Mouse (Mus musculus) heart, embryonic 12.5 days (tissue): ENCODE data around the gene Nkx2-5. TPM values are rescaled to one million over a fixed set of nuclear protein-coding genes. Genes with fewer than 3 reads are reported as not detected.
A peak's percentile ranks its signal among the peaks of the same experiment; 100 is the strongest.

Experiments
- ATAC-seq: fragments of 200-750 bp; cut with Nextera tagmentation; 2 replicates; pipeline ENCODE4 v1.8.0; 2017; ENCODE audit warnings: moderate TSS enrichment, moderate library complexity; ENCODE audit not compliant: insufficient number of reproducible peaks, low FRiP score
- H3K27ac ChIP-seq: fragments of 300-500 bp; sonication (generic); 2 replicates; pipeline ENCODE4 v1.5.1; 2016; ENCODE audit warnings: mild to moderate bottlenecking, moderate library complexity; ENCODE audit not compliant: poor library complexity, severe bottlenecking
- H3K27me3 ChIP-seq: fragments of 300-500 bp; sonication (generic); replicated peaks from 2 replicates; pipeline ENCODE4 v1.6.1; 2016; ENCODE audit warnings: mild to moderate bottlenecking, moderate library complexity
- H3K36me3 ChIP-seq: fragments of 300-500 bp; sonication (generic); 2 replicates; pipeline ENCODE4 v1.6.1; 2016; ENCODE audit warnings: mild to moderate bottlenecking, moderate library complexity
- H3K4me1 ChIP-seq: fragments of 300-500 bp; sonication (generic); replicated peaks from 2 replicates; pipeline ENCODE4 v1.6.1; 2016; ENCODE audit warnings: mild to moderate bottlenecking
- H3K4me2 ChIP-seq: fragments of 300-500 bp; sonication (generic); 2 replicates; pipeline ENCODE4 v1.6.1; 2016; ENCODE audit warnings: mild to moderate bottlenecking, moderate library complexity
- H3K4me3 ChIP-seq: fragments of 300-500 bp; sonication (generic); 2 replicates; pipeline ENCODE4 v1.5.1; 2016; ENCODE audit warnings: mild to moderate bottlenecking
- H3K9ac ChIP-seq: fragments of 300-500 bp; sonication (generic); 2 replicates; pipeline ENCODE4 v1.6.1; 2016; ENCODE audit warnings: mild to moderate bottlenecking, moderate library complexity
- H3K9me3 ChIP-seq: fragments of 300-500 bp; sonication (generic); replicated peaks from 2 replicates; pipeline ENCODE4 v1.6.1; 2016; ENCODE audit warnings: mild to moderate bottlenecking, moderate library complexity
- WGBS: fragments of 180-500 bp; shearing (Covaris S2); methylation state at CpG from one replicate; pipeline ENCODE4 v1.1.7; 2016; 5-methylcytosine and 5-hydroxymethylcytosine counted together
- polyA plus RNA-seq: library from polyadenylated mRNA; unstranded; fragments of >200 nt; fragmentation: Nextera tagmentation; extraction: Ambion mirVana; gene quantifications from 2 replicates; pipeline ENCODE4 v1.2.1, GENCODE M21; 2016

The Nkx2-5 gene
- polyA plus RNA-seq, 1 experiment from 2014 or later, result 200 TPM

- H3K4me3 ChIP-seq, result peak overlapping the region; percentile 56
- peak overlapping the region; percentile 90 for H3K9ac ChIP-seq
- 12% methylated on average over 8 of the region's 8 CpGs for WGBS
- peaks cover 27% of the 10 kb centered on the region for H3K27me3 ChIP-seq
- ATAC-seq, result no peak
- H3K36me3 ChIP-seq, result no peaks in the 10 kb centered on the region
- H3K27ac ChIP-seq, result peak overlapping the region; percentile 97
- peaks cover 24% of the 10 kb centered on the region for H3K4me1 ChIP-seq
- no peaks in the 10 kb centered on the region for H3K9me3 ChIP-seq
- H3K4me2 ChIP-seq, result peak overlapping the region; percentile 81
Measured at GRCm38 (mm10) chr17:26851136-26851460, 6.3 kb upstream of the Nkx2-5 start.

DNA sequence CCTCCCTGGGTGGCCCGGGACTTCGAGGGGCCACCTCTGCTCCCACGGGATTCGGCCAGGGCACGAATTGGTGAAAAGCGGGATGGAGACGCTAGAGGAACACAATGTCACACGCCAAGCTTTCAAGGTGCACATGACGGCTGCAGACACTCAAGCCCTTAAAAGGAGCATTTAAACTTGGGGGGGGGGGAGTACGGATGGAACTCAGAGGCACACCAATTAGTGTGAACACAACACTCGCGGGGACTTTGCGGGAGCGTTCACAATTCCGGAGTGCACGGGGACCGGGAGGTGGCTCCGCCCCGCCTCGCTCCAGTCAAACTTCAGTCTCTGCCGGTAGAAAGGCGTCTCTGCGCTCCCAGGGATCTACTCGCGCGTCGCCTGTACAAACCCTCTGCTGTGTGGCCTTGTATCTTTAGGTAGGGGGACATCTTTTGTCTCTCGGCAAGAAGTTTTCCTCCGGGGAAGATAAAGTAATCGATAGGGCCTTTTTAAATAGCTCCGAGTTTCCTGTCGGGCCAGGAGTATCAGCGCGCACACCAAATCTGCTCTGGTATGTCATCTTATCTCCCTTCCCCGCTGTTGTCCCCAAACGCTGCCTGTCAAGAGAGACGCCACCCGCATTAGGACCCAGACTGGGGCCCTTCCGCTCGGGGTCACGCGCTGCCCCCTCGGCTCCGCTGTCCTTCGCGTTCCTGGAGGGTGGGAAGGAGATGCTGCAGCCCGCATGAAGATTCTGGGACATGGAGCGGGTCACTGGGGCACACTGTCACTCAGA is 5.7 kb upstream of the Nkx2-5 start:
- WGBS, result under 1% methylated on average over 47 of the region's 48 CpGs
- peak overlapping the region; percentile 90 for H3K9ac ChIP-seq
- peak overlapping the region; percentile 97 for H3K27ac ChIP-seq
- peaks cover 27% of the 10 kb centered on the region for H3K27me3 ChIP-seq
- H3K4me3 ChIP-seq, result peak overlapping the region; percentile 56
- H3K36me3 ChIP-seq, result no peaks in the 10 kb centered on the region
- peak overlapping the region; percentile 81 for H3K4me2 ChIP-seq
- ATAC-seq, result peak; percentile 66
- peaks cover 21% of the 10 kb centered on the region for H3K4me1 ChIP-seq
- H3K9me3 ChIP-seq, result no peaks in the 10 kb centered on the region

- no peak for ATAC-seq
- H3K9ac ChIP-seq, result peak overlapping the region; percentile 90
- peak overlapping the region; percentile 97 for H3K27ac ChIP-seq
- H3K4me3 ChIP-seq, result peak overlapping the region; percentile 56
- H3K27me3 ChIP-seq, result peaks cover 30% of the 10 kb centered on the region
- WGBS, result under 1% methylated on average over 44 of the region's 44 CpGs
- H3K9me3 ChIP-seq, result no peaks in the 10 kb centered on the region
- H3K36me3 ChIP-seq, result no peaks in the 10 kb centered on the region
- H3K4me1 ChIP-seq, result peaks cover 21% of the 10 kb centered on the region
- H3K4me2 ChIP-seq, result peak overlapping the region; percentile 81
Measured at GRCm38 (mm10) chr17:26849746-26850357, 5.0 kb upstream of the Nkx2-5 start.

DNA sequence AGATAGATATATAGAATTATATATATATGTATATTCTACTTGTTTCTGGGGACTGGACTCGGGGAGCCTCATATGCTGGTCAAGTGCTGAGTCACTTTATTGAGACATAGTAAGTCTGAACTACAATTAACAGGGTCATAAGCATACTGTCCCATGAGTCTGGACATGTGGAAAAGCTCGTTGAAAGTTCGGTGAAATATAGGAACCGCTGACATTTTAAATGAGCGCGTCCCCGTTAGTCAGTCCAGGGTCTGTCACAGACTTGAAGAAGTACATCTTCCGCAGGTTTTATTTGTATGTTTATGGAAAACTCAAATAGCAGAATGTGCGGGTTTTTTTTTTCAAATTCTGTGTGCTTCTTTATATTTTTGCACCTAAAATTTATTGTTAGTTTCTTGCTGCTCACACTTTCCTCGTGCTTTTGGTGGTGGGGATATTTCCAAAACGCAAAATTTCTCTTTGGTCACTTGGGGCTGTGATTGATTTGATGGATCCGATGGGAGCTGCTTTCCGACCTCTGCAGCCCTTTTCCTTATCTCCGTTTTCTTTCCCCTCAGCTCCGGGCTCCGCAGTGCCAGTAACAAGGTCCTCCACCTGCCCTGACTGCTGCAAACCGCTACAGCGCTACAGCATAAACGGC is 4.4 kb upstream of the Nkx2-5 start:
- no peaks in the 10 kb centered on the region for H3K9me3 ChIP-seq
- ATAC-seq, result no peak
- H3K9ac ChIP-seq, result peak overlapping the region; percentile 90
- H3K36me3 ChIP-seq, result no peaks in the 10 kb centered on the region
- peaks cover 25% of the 10 kb centered on the region for H3K4me1 ChIP-seq
- 2% methylated on average over 19 of the region's 19 CpGs for WGBS
- H3K4me2 ChIP-seq, result peak overlapping the region; percentile 81
- H3K27ac ChIP-seq, result peak overlapping the region; percentile 97
- peak overlapping the region; percentile 56 for H3K4me3 ChIP-seq
- peaks cover 32% of the 10 kb centered on the region for H3K27me3 ChIP-seq

DNA sequence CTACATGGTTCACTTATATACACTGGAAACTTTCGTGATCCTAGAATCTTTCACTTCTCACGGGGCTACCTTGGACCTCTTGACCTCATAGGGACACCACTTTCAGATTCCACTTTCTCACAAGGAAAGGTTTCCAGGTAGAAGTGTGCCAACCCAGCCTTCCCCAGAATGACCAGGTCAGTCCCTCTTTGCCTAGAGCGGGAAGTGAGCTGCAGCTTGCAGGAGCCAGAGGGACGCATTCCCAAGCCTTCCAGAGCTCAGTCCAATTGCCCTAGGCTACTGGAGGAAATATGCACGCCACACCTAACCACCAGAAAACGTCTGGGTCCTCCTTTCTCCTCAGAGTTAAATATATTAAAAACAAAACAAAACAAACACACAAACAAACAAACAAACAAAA is 3.4 kb upstream of the Nkx2-5 start:
- WGBS, result 3% methylated on average over 6 of the region's 6 CpGs
- Histone ChIP-seq H3K4me1 (peaks cover 20% of the 10 kb centered on the region), H3K27me3 (peaks cover 33% of the 10 kb centered on the region), H3K4me2 (peak overlapping the region; percentile 69), H3K9ac (peak overlapping the region; percentile 69), H3K4me3 (peak overlapping the region; percentile 33), H3K36me3 (no peaks in the 10 kb centered on the region), H3K9me3 (no peaks in the 10 kb centered on the region), H3K27ac (peak overlapping the region; percentile 87)
- no peak for ATAC-seq

- ATAC-seq, result no peak
- Histone ChIP-seq H3K27me3 (peaks cover 35% of the 10 kb centered on the region), H3K4me3 (peak overlapping the region; percentile 33), H3K9me3 (no peaks in the 10 kb centered on the region), H3K4me1 (peaks cover 20% of the 10 kb centered on the region; the same call in 1 of the 2 replicates), H3K4me2 (peak overlapping the region; percentile 69), H3K9ac (peak overlapping the region; percentile 69), H3K36me3 (no peaks in the 10 kb centered on the region), H3K27ac (peak overlapping the region; percentile 87)
- WGBS, result 3% methylated on average over 5 of the region's 5 CpGs
Measured at GRCm38 (mm10) chr17:26847801-26848200, 3.0 kb upstream of the Nkx2-5 start.

DNA sequence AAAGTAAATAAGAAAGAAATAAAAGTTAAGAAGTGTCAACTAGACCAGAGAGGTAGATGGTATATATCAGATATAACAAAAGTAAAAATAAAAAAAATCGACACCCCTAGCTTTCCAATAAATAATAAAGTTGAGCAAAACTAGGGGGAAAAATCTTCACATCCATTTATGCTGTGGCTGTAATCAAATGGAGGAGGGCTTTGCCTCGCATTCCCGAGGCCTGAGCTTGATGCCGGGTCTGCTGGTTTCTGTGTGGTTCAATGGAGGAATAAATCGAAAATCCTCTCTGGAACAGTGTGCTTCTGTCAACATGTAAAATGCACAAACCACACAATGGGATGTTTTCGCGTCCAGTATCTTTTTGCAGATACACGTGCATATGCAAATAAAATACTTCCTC is 1.6 kb upstream of the Nkx2-5 start:
- Histone ChIP-seq H3K27ac (peak overlapping the region; percentile 36; the same call in 1 of the 2 replicates), H3K9me3 (no peaks in the 10 kb centered on the region), H3K4me3 (peak overlapping the region; percentile 33), H3K4me1 (peaks cover 15% of the 10 kb centered on the region; the same call in 1 of the 2 replicates), H3K4me2 (peak overlapping the region; percentile 60), H3K27me3 (peaks cover 37% of the 10 kb centered on the region), H3K9ac (peak overlapping the region; percentile 75), H3K36me3 (no peaks in the 10 kb centered on the region)
- WGBS, result 12% methylated on average over 8 of the region's 8 CpGs
- ATAC-seq, result no peak

GRCm38 (mm10) chr17:26845149-26846050 is 591 bp upstream of the Nkx2-5 start:
- H3K4me3 ChIP-seq, result peak overlapping the region; percentile 77
- H3K4me1 ChIP-seq, result peaks cover 15% of the 10 kb centered on the region; the same call in 1 of the 2 replicates
- H3K27me3 ChIP-seq, result peaks cover 40% of the 10 kb centered on the region
- H3K36me3 ChIP-seq, result no peaks in the 10 kb centered on the region
- H3K9ac ChIP-seq, result peak overlapping the region; percentile 95
- ATAC-seq, result no peak
- no peaks in the 10 kb centered on the region for H3K9me3 ChIP-seq
- WGBS, result 8% methylated on average over 14 of the region's 14 CpGs
- H3K4me2 ChIP-seq, result peak overlapping the region; percentile 82
- peak overlapping the region; percentile 93 for H3K27ac ChIP-seq

GRCm38 (mm10) chr17:26844371-26844851 is 398 bp downstream of the Nkx2-5 start:
- peak overlapping the region; percentile 95 for H3K9ac ChIP-seq
- H3K4me2 ChIP-seq, result peak overlapping the region; percentile 82

DNA sequence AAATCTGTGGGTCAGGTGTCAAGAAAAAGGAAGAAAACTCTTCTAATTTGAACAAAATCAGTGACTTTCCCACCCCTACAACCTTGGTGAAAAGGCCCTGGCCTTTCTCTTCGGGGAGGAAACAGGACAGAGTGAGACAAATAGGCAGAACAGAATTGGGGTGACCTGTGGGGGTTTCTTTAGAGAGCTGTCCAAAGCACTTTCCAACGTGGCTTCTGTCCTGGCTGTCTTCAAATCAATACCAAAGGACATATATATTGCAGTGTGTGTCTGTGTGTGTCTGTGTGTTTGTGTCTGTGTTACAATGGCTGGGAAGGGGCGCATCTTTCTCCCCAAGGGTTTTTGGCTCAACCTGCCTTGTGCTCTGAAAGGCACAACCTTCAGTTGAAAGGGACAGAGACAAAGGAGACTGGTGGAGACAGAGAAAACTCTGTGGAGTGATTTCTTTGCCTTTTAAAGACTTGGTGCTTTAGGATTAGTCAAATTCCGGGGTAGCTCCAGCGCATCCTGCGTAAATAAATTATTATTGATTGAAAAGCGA is 1.0 kb downstream of the Nkx2-5 start:
- Histone ChIP-seq H3K9me3 (no peaks in the 10 kb centered on the region), H3K4me1 (peaks cover 15% of the 10 kb centered on the region; the same call in 1 of the 2 replicates), H3K36me3 (peaks cover 9% of the 10 kb centered on the region), H3K27me3 (peaks cover 55% of the 10 kb centered on the region), H3K27ac (peak overlapping the region; percentile 93), H3K4me3 (peak overlapping the region; percentile 77), H3K9ac (peak overlapping the region; percentile 95), H3K4me2 (peak overlapping the region; percentile 82)
- under 1% methylated on average over 7 of the region's 7 CpGs for WGBS
- no peak for ATAC-seq

More at GRCm38 (mm10) chr17:26844371-26844851, 398 bp downstream of the Nkx2-5 start:
- under 1% methylated on average over 36 of the region's 36 CpGs for WGBS
- Histone ChIP-seq H3K36me3 (peaks cover 3% of the 10 kb centered on the region), H3K27me3 (peaks cover 49% of the 10 kb centered on the region), H3K27ac (peak overlapping the region; percentile 93), H3K4me3 (peak overlapping the region; percentile 77), H3K4me1 (peaks cover 15% of the 10 kb centered on the region; the same call in 1 of the 2 replicates), H3K9me3 (no peaks in the 10 kb centered on the region)
- no peak for ATAC-seq
